Mouse (Mus musculus): ENCODE measurements around the gene Tipin. TPM values are rescaled to one million over a fixed set of nuclear protein-coding genes. Genes with fewer than 3 reads are reported as not detected.

Tipin gene
- 264 TPM in 2 replicates for polyA plus RNA-seq (2016; fragmentation: Nextera tagmentation; extraction: Ambion mirVana)

DNA sequence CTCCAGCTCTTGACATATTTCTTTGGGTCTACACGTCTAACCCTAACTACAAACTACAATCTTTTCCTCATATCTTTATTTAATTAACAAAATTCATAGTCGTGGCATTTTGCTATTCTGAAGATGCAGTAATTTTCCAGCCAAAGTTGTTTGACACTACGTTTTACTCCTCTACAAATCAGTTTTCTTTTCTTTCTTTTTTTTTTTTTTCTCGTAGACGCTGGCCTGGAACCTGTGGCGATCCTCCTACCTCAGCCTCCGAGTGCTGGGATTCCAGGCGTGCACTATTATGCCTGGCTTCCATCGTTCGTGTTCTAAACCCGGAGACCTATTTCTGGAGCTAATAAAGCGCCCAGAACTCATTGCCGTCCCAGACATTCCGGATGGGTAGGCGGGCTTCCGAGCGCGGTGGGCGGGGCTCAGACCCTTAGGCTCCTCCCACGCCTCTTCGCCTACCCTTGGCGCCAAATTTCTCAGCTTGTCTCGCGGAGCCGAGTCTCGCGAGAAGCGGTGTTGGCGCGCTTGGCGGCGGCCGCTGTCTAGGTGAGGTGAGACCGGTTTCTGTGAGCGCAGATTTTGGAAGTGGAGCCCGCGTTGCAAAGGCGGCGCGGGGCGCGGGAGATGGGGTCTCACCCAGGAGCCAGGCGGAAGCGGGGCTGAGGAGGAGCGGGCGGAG lies at the start of gene Tipin:
Tipin (plus strand) TSS at position 477 of the 676 bp plus-strand sequence.
- Histone ChIP-seq H3K9ac (replicated peaks) (peak within 1 kb of the TSS; percentile 97), H3K4me3 (replicated peaks) (peak within 1 kb of the TSS; percentile 78), H3K4me2 (peak within 1 kb of the TSS; percentile 70), H3K4me1 (replicated peaks) (peaks cover 7% of the 10 kb centered on the region), H3K27ac (peak within 1 kb of the TSS; percentile 99), H3K9me3 (no peaks in the 10 kb centered on the region), H3K36me3 (peaks cover 12% of the 10 kb centered on the region), H3K27me3 (no peaks in the 10 kb centered on the region)
- ATAC-seq (ENCODE audit: insufficient number of reproducible peaks, insufficient read depth, low FRiP score, low TSS enrichment, low read depth), result peak; percentile 85
- 3% methylated on average over 46 of the region's 46 CpGs for WGBS

DNA sequence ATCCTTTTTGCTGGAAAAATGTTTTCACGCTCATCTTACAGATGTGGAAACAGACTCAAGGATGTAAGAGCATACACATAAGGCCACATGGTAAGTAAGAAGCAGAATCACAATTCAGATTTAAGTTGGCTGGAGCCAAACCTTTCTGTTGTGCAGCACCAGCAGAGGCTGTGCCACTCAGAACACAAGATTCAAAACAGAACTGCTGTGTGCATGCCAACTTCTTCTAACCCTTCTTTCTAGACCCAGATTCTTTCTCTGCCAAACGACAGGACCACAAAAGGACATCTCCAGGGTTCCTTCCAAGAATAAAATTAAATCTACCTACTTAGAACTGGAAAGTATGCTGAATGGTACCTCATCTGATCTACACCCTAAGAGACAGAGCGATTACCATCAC lies 49.7 kb upstream of the Tipin start:
- no peak for ATAC-seq (ENCODE audit: insufficient number of reproducible peaks, insufficient read depth, low FRiP score, low TSS enrichment, low read depth)
- 83% methylated on average over 3 of the region's 3 CpGs for WGBS
- Histone ChIP-seq H3K4me2 (no peak overlapping the region), H3K27ac (peak overlapping the region; percentile 70), H3K36me3 (peaks cover 6% of the 10 kb centered on the region; the same call in 1 of the 2 replicates), H3K27me3 (no peaks in the 10 kb centered on the region), H3K4me3 (replicated peaks) (no peak overlapping the region), H3K4me1 (replicated peaks) (peaks cover 22% of the 10 kb centered on the region), H3K9me3 (no peaks in the 10 kb centered on the region), H3K9ac (replicated peaks) (no peak overlapping the region)

DNA sequence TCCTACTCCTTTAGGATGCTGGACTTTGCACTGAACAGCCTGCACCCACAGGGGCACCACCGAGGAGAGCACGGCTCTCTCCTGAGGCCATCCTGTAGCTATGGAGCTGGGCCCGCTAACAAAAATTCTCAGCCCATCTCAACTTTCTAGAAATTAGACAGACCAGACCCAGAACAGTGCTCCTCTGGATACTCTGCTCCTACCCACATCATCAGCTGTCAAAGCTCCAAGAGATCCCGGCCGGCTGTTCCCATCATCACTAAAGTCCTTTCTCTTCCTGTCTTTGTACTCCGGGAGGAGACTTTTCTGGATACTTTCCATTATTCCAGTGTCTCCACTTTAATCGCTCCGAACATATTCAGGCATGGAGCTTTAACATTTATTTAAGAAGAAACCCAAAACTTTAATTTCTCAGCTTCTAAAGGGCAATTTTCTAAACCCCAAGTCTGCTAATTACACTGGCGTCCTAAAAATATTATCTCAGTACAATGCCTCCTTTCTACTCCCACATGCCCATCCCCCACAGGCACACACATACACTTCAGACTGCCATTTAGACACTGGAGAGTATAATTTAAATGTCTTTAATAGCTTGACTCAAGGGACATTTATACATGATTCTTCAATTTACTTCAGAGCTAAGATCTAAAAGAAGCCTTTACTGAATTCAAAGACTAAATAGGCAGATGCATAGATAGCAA lies 49.0 kb upstream of the Tipin start:
- WGBS, result 79% methylated on average over 9 of the region's 9 CpGs
- Histone ChIP-seq H3K4me2 (no peak overlapping the region), H3K4me3 (replicated peaks) (no peak overlapping the region), H3K27ac (peak overlapping the region; percentile 70), H3K9me3 (no peaks in the 10 kb centered on the region), H3K27me3 (no peaks in the 10 kb centered on the region), H3K4me1 (replicated peaks) (peaks cover 22% of the 10 kb centered on the region), H3K9ac (replicated peaks) (0 out of 2 replicates have a peak overlapping the region, but pooled peaks have one; percentile 18), H3K36me3 (peaks cover 6% of the 10 kb centered on the region; the same call in 1 of the 2 replicates)
- ATAC-seq (ENCODE audit: insufficient number of reproducible peaks, insufficient read depth, low FRiP score, low TSS enrichment, low read depth), result no peak

DNA sequence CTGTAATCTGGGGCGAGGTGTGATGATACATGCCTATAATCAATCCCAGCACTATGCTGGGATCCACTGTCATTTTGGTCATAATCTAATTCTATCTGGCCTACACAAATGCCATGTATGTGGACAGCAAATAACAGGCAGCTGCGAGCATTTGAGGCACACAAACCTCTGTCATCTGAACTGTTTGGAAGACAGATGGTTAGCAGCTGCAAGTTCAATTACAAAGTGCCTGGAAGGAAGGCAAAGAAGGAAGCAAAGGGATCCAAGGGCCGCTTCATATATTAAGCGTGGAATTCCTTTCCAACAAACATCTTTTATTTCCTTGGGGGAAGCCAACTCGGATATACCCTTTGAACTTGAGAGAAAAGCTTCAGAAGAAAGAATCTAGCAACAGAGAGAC lies 47.7 kb upstream of the Tipin start:
- H3K4me1 ChIP-seq (replicated peaks), result peaks cover 19% of the 10 kb centered on the region
- H3K4me2 ChIP-seq, result no peak overlapping the region
- no peaks in the 10 kb centered on the region for H3K9me3 ChIP-seq
- no peak overlapping the region for H3K4me3 ChIP-seq (replicated peaks)
- H3K9ac ChIP-seq (replicated peaks), result no peak overlapping the region
- 0 out of 2 replicates have a peak overlapping the region, but pooled peaks have one; percentile 4 for H3K27ac ChIP-seq
- no peak for ATAC-seq (ENCODE audit: insufficient number of reproducible peaks, insufficient read depth, low FRiP score, low TSS enrichment, low read depth)
- WGBS, result 44% methylated on average over 5 of the region's 5 CpGs
- peaks cover 6% of the 10 kb centered on the region; the same call in 1 of the 2 replicates for H3K36me3 ChIP-seq
- no peaks in the 10 kb centered on the region for H3K27me3 ChIP-seq

DNA sequence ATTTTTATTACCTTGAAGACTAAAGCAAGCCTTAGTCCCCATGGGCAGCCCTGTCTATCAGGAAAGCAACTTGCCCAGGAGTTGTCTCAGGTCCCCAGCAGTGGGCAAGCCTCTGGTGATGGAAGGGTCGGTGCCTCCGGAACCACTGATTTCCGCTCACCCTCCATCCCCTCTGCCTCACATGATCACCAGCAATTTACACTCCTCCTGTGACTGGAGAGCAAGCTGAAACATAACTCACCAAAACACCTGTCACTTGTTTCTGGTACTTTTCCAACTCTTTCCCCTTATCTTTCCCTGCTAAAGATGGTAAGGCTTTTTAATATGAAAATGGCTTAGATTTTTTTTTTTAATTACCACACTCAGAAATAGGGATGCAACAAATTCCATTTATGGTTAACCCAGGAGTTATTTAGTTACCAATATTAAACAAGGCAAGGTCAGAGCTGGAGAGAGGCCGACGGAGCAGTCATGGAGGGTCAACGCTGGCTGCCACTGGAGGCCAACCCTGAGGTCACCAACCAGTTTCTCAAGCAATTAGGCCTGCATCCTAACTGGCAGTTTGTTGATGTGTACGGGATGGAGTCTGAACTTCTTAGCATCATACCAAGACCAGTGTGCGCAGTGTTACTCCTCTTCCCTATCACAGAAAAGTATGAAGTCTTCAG lies 46.5 kb upstream of the Tipin start, which contains the start of gene Uchl4:
Uchl4 (plus strand) TSS at position 434 of the 668 bp plus-strand sequence.
- Histone ChIP-seq H3K4me3 (replicated peaks) (no peak within 1 kb of the TSS), H3K9ac (replicated peaks) (no peak within 1 kb of the TSS), H3K4me2 (no peak within 1 kb of the TSS), H3K9me3 (no peaks in the 10 kb centered on the region), H3K36me3 (peaks cover 6% of the 10 kb centered on the region; the same call in 1 of the 2 replicates), H3K27me3 (no peaks in the 10 kb centered on the region), H3K27ac (peak within 1 kb of the TSS; percentile 4), H3K4me1 (replicated peaks) (peaks cover 12% of the 10 kb centered on the region)
- 87% methylated on average over 8 of the region's 8 CpGs for WGBS
- ATAC-seq (ENCODE audit: insufficient number of reproducible peaks, insufficient read depth, low FRiP score, low TSS enrichment, low read depth), result no peak

DNA sequence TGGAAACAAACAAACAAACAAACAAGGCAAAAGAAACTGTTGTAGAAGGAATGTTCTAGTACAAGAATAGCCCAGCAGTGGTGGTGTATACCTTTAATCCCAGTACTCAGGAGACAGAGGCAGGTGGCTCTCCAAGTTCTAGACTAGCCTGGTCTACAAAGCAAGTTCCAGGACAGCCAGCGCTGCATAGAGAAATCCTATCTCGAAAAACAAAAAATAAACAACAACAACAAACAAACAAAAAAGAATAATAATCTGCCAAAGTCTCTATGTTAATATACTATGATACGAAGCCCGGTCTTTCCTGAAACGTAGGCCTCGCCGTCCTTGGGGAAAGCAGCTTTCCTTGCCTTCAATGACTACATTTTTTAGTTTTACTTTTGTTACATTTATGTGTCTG lies 45.3 kb upstream of the Tipin start:
- H3K4me1 ChIP-seq (replicated peaks), result peaks cover 21% of the 10 kb centered on the region
- no peaks in the 10 kb centered on the region for H3K9me3 ChIP-seq
- H3K4me2 ChIP-seq, result no peak overlapping the region
- H3K27ac ChIP-seq, result no peak overlapping the region
- peaks cover 6% of the 10 kb centered on the region; the same call in 1 of the 2 replicates for H3K36me3 ChIP-seq
- H3K9ac ChIP-seq (replicated peaks), result no peak overlapping the region
- 93% methylated on average over 7 of the region's 7 CpGs for WGBS
- no peak for ATAC-seq (ENCODE audit: insufficient number of reproducible peaks, insufficient read depth, low FRiP score, low TSS enrichment, low read depth)
- H3K4me3 ChIP-seq (replicated peaks), result no peak overlapping the region
- no peaks in the 10 kb centered on the region for H3K27me3 ChIP-seq

DNA sequence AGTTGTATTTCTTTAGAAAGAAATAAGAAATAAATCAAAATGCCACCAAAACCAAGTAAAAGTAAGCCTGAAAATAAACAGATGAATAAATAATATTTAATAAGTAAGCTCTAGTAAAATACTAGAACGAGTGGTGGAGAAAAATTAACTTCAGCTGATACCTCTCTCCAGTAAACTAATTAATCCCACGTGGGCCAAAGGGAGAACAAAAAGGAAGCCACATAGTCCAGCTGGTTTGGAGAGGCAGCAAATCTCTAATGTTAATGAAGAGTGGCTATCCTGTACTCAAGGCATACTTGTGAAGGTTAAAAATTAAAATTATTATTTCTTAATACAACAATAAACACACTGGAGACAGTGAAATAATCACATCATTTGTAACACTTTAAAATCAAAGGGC lies 41.3 kb upstream of the Tipin start:
- Histone ChIP-seq H3K27me3 (no peaks in the 10 kb centered on the region), H3K27ac (no peak overlapping the region), H3K9ac (replicated peaks) (no peak overlapping the region), H3K4me3 (replicated peaks) (no peak overlapping the region), H3K4me1 (replicated peaks) (peaks cover 10% of the 10 kb centered on the region), H3K4me2 (no peak overlapping the region), H3K36me3 (0 out of 2 replicates have a peak, but pooled peaks cover 9% of the 10 kb centered on the region), H3K9me3 (no peaks in the 10 kb centered on the region)
- 11% methylated on average over 2 of the region's 2 CpGs for WGBS
- ATAC-seq (ENCODE audit: insufficient number of reproducible peaks, insufficient read depth, low FRiP score, low TSS enrichment, low read depth), result no peak

DNA sequence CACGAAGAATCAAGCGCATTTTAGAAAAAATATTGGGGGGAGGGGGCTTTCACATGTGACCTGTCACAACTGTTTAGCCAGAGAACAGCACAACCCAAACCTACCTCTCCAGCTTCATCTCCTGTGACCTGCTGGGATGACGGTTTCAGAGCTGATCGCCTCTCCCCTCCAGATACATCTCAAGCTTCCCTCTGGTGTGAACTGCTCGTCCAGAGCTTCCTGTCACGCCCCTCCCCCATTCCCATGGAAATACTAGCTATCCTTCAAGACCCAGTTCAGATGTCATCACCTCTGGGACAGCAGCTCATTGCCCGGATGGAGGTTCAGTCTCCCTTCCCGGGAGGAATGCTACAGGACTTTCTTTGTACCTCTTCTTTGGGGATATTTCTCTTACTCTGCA lies 40.7 kb upstream of the Tipin start:
- Histone ChIP-seq H3K9me3 (no peaks in the 10 kb centered on the region), H3K4me1 (replicated peaks) (peaks cover 10% of the 10 kb centered on the region), H3K9ac (replicated peaks) (no peak overlapping the region), H3K36me3 (peaks cover 12% of the 10 kb centered on the region), H3K4me3 (replicated peaks) (no peak overlapping the region), H3K4me2 (no peak overlapping the region), H3K27ac (0 out of 2 replicates have a peak overlapping the region, but pooled peaks have one; percentile 25), H3K27me3 (no peaks in the 10 kb centered on the region)
- 19% methylated on average over 8 of the region's 8 CpGs for WGBS
- no peak for ATAC-seq (ENCODE audit: insufficient number of reproducible peaks, insufficient read depth, low FRiP score, low TSS enrichment, low read depth)

DNA sequence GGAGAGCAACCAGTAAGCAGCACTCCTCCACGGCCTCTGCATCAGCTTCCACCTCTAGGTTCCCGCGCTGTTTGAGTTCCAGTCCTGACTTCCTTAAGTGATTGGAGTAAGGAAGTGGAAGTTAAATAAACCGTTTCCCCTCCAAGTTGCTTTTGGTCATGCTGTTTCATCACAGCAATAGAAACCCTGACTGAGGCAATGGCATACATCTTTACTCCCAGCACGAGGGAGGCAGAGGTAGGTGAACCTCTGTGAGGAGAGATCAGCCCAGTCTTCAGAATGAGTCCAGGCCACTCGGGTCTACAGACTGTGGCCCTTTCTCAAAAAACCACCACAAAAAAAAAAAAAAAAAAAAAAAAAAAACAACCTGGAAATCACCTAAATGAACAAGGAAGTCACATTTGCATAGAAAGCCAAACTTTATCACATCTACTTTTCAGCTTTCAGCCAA lies 39.0 kb upstream of the Tipin start:
- H3K9me3 ChIP-seq, result no peaks in the 10 kb centered on the region
- peaks cover 12% of the 10 kb centered on the region for H3K36me3 ChIP-seq
- H3K9ac ChIP-seq (replicated peaks), result no peak overlapping the region
- ATAC-seq (ENCODE audit: insufficient number of reproducible peaks, insufficient read depth, low FRiP score, low TSS enrichment, low read depth), result no peak
- H3K27ac ChIP-seq, result no peak overlapping the region
- H3K4me3 ChIP-seq (replicated peaks), result no peak overlapping the region
- H3K4me2 ChIP-seq, result no peak overlapping the region
- H3K27me3 ChIP-seq, result no peaks in the 10 kb centered on the region
- 81% methylated on average over 6 of the region's 6 CpGs for WGBS
- H3K4me1 ChIP-seq (replicated peaks), result peaks cover 10% of the 10 kb centered on the region

DNA sequence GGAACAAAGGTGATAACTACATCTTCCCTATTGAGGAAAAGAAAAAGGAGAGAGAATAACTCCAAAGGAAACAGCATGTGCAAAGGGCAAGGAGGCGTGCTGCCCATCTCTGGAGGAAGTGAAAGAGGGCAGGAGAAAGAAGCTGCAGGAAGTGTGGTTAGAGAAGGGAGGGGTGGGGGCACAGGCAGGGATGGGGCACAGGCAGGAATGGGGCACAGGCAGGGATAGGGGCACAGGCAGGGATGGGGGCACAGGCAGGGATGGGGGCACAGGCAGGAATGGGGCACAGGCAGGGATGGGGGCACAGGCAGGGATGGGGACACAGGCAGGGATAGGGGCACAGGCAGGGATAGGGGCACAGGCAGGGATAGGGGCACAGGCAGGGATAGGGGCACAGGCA lies 32.0 kb upstream of the Tipin start:
- H3K36me3 ChIP-seq, result peaks cover 18% of the 10 kb centered on the region
- WGBS, result 81% methylated on average over 1 of the region's 1 CpGs
- H3K9me3 ChIP-seq, result no peaks in the 10 kb centered on the region
- H3K4me2 ChIP-seq, result no peak overlapping the region
- H3K27me3 ChIP-seq, result no peaks in the 10 kb centered on the region
- no peak overlapping the region for H3K4me3 ChIP-seq (replicated peaks)
- no peak for ATAC-seq (ENCODE audit: insufficient number of reproducible peaks, insufficient read depth, low FRiP score, low TSS enrichment, low read depth)
- H3K27ac ChIP-seq, result no peak overlapping the region
- no peak overlapping the region for H3K9ac ChIP-seq (replicated peaks)
- H3K4me1 ChIP-seq (replicated peaks), result peaks cover 16% of the 10 kb centered on the region

DNA sequence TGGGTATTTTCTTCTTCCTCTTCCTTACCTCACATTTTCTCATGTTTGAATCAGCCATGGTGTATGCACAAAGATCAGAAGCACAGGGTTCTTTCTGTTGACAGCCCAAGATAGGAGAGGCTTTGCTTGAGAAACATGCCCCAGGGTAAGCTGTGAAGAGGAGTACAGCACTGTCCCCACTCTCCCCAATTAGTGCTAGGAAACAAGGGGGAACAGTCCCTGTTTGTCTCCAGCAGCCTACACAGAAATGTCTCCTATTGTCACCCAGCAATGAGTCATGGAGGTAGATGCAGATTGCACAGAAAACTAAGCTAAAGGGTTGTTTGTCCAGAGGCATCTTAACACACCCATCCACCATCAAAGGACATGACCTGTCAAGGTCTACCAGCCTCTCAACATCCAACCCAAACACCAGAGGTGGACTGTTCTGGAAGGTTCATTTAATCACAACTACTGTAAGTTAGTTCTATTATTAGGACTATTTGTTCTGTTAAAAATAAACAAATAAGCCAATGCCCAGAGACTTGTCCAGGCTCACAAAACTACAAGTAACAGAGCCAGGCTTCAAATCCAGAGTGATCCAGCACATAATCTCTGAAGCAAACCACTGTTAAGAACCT lies 31.2 kb upstream of the Tipin start:
- no peak overlapping the region for H3K9ac ChIP-seq (replicated peaks)
- no peak overlapping the region for H3K4me3 ChIP-seq (replicated peaks)
- peaks cover 14% of the 10 kb centered on the region for H3K36me3 ChIP-seq
- no peaks in the 10 kb centered on the region for H3K9me3 ChIP-seq
- no peak for ATAC-seq (ENCODE audit: insufficient number of reproducible peaks, insufficient read depth, low FRiP score, low TSS enrichment, low read depth)
- no peak overlapping the region for H3K4me2 ChIP-seq
- no peak overlapping the region for H3K27ac ChIP-seq
- peaks cover 16% of the 10 kb centered on the region for H3K4me1 ChIP-seq (replicated peaks)
- H3K27me3 ChIP-seq, result no peaks in the 10 kb centered on the region
